Mouse (Mus musculus) hindbrain, embryonic 16.5 days (tissue): ENCODE measurements around the gene Fpr-rs6. TPM values are rescaled to one million over a fixed set of nuclear protein-coding genes. Genes with fewer than 3 reads are reported as not detected.

Source experiments
- ATAC-seq: fragments of 200-750 bp; cut with Nextera tagmentation; 2 replicates; pipeline ENCODE4 v1.8.0; 2017; ENCODE audit warnings: moderate TSS enrichment, moderate library complexity
- H3K27ac ChIP-seq: fragments of 300-500 bp; sonication (generic); 2 replicates; pipeline ENCODE4 v1.5.1; 2014; ENCODE audit warnings: low read depth, mild to moderate bottlenecking, control low read depth, low read length, moderate library complexity
- H3K27me3 ChIP-seq: fragments of 300-500 bp; sonication (generic); replicated peaks from 2 replicates; pipeline ENCODE4 v1.6.1; 2014; ENCODE audit warnings: low read length; ENCODE audit not compliant: control insufficient read depth, insufficient read depth
- H3K36me3 ChIP-seq: fragments of 300-500 bp; sonication (generic); 2 replicates; pipeline ENCODE4 v1.6.1; 2014; ENCODE audit warnings: mild to moderate bottlenecking, low read length, moderate library complexity, mixed read lengths; ENCODE audit not compliant: control insufficient read depth, insufficient read depth
- H3K4me1 ChIP-seq: fragments of 300-500 bp; sonication (generic); 2 replicates; pipeline ENCODE4 v1.6.1; 2014; ENCODE audit warnings: low read depth, low read length; ENCODE audit not compliant: control insufficient read depth, insufficient read depth
- H3K4me2 ChIP-seq: fragments of 300-500 bp; sonication (generic); 2 replicates; pipeline ENCODE4 v1.6.1; 2014; ENCODE audit warnings: mild to moderate bottlenecking, low read length, control low read depth, moderate library complexity
- H3K4me3 ChIP-seq: fragments of 300-500 bp; sonication (generic); 2 replicates; pipeline ENCODE4 v1.5.1; 2014; ENCODE audit warnings: mild to moderate bottlenecking, low read length, control low read depth, moderate library complexity
- H3K9ac ChIP-seq: fragments of 300-500 bp; sonication (generic); 2 replicates; pipeline ENCODE4 v1.6.1; 2014; ENCODE audit warnings: low read depth, mild to moderate bottlenecking, control low read depth, low read length, moderate library complexity
- H3K9me3 ChIP-seq: fragments of 300-500 bp; sonication (generic); 2 replicates; pipeline ENCODE4 v1.6.1; 2014; ENCODE audit warnings: mild to moderate bottlenecking, low read length, moderate library complexity; ENCODE audit not compliant: control insufficient read depth
- polyA plus RNA-seq: library from polyadenylated mRNA; unstranded; fragments of >200 nt; fragmentation: Nextera tagmentation; extraction: Ambion mirVana; gene quantifications from 2 replicates; pipeline ENCODE4 v1.2.1, GENCODE M21; 2015

Fpr-rs6 gene
- polyA plus RNA-seq = not detected in 2 replicates

- no peaks in the 10 kb centered on the region for H3K36me3 ChIP-seq
- no peaks in the 10 kb centered on the region for H3K4me1 ChIP-seq
- H3K4me3 ChIP-seq = no peak within 1 kb of the TSS
- ATAC-seq = no peak
- H3K9me3 ChIP-seq = peaks cover 11% of the 10 kb centered on the region
- no peaks in the 10 kb centered on the region for H3K27me3 ChIP-seq
- no peak within 1 kb of the TSS for H3K9ac ChIP-seq
- H3K4me2 ChIP-seq = no peak within 1 kb of the TSS
- no peak within 1 kb of the TSS for H3K27ac ChIP-seq
Measured at GRCm38 (mm10) chr17:20182997-20183396, at the start of gene Fpr-rs6. Fpr-rs6 (minus strand) TSS chr17:20183097.

Other genes with a start within 250 kb of the Fpr-rs6 start
- not detected in 2 replicates for gene Vmn2r104, start 134.8 kb downstream of the Fpr-rs6 start, polyA plus RNA-seq
- not detected in 2 replicates for gene Fpr-rs7, start 68.9 kb downstream of the Fpr-rs6 start, polyA plus RNA-seq
- not detected in 2 replicates for gene Vmn2r105, start 52.0 kb upstream of the Fpr-rs6 start, polyA plus RNA-seq
- not detected in 2 replicates for gene Vmn2r106, start 102.5 kb upstream of the Fpr-rs6 start, polyA plus RNA-seq
- not detected in 2 replicates for gene Vmn2r107, start 162.1 kb upstream of the Fpr-rs6 start, polyA plus RNA-seq
- not detected in 2 replicates for gene Vmn1r224, start 231.0 kb upstream of the Fpr-rs6 start, polyA plus RNA-seq